Mouse (Mus musculus) CH12.LX (cell line): ENCODE measurements around the gene Rbfox1. TPM values are rescaled to one million over a fixed set of nuclear protein-coding genes. Genes with fewer than 3 reads are reported as not detected.

Experiments
- DNase-seq: peaks from one replicate; pipeline ENCODE4 v3.0.0-alpha.2; 2013; ENCODE audit errors: extremely low read depth
- H3K27ac ChIP-seq: 2 replicates; pipeline ENCODE4 v1.5.1; 2012; ENCODE audit warnings: low read depth, mild to moderate bottlenecking, control low read depth, moderate library complexity; ENCODE audit not compliant: insufficient read depth
- H3K27me3 ChIP-seq: replicated peaks from 2 replicates; pipeline ENCODE3; 2012; ENCODE audit warnings: inconsistent platforms
- H3K36me3 ChIP-seq, 2 experiments: replicated peaks in 1 of 2; 2 replicates each; pipeline versions ENCODE3 to v1.6.1; 2012; ENCODE audit warnings: inconsistent platforms in 1 of 2, low read length in 1 of 2, mild to moderate bottlenecking in 1 of 2, mixed read lengths in 1 of 2, moderate library complexity in 1 of 2; ENCODE audit not compliant: control insufficient read depth in 1 of 2, insufficient read depth in 1 of 2
- H3K4me1 ChIP-seq, 2 experiments: 2 replicates each; pipeline ENCODE4 v1.6.1; 2012; ENCODE audit warnings: inconsistent platforms in 1 of 2, moderate library complexity in 1 of 2; ENCODE audit not compliant: insufficient read depth in 2 of 2, control insufficient read depth in 1 of 2
- H3K4me2 ChIP-seq: 2 replicates; pipeline ENCODE4 v1.6.1; 2012; ENCODE audit warnings: low read depth, mild to moderate bottlenecking, control low read depth; ENCODE audit not compliant: poor library complexity, insufficient read depth, severe bottlenecking
- H3K4me3 ChIP-seq, 3 experiments: fragments of 150-350 bp in 1 of 3; sonication (generic) in 1 of 3; replicated peaks in 1 of 3; 2 replicates each; pipeline versions ENCODE3 to v1.5.1; 2011 to 2012; ENCODE audit warnings: low read depth in 2 of 3, low read length in 2 of 3, mild to moderate bottlenecking in 2 of 3, moderate library complexity in 2 of 3, control low read depth in 1 of 3, improper control_type of control experiment in 1 of 3, inconsistent platforms in 1 of 3, mixed read lengths in 1 of 3; ENCODE audit not compliant: poor library complexity in 1 of 3
- H3K79me2 ChIP-seq: replicated peaks from 2 replicates; pipeline ENCODE4 v1.6.1; 2012; ENCODE audit warnings: mild to moderate bottlenecking, moderate library complexity; ENCODE audit not compliant: control insufficient read depth, poor library complexity, insufficient read depth, severe bottlenecking; ENCODE audit errors: extremely low read depth
- H3K9ac ChIP-seq: 2 replicates; pipeline ENCODE4 v1.6.1; 2012; ENCODE audit warnings: low read depth, mild to moderate bottlenecking, control low read depth, moderate library complexity; ENCODE audit not compliant: insufficient read depth
- H3K9me3 ChIP-seq: replicated peaks from 2 replicates; pipeline ENCODE3; 2012; ENCODE audit warnings: low read length, inconsistent platforms, mixed read lengths
- BHLHE40 ChIP-seq: IDR thresholded peaks from 2 replicates; pipeline ENCODE4 v1.6.1; 2011; ENCODE audit warnings: mild to moderate bottlenecking, low read depth, low read length, improper control_type of control experiment
- CHD1 ChIP-seq: IDR thresholded peaks from 2 replicates; pipeline ENCODE4 v1.6.1; 2012; ENCODE audit warnings: low read depth, low read length, improper control_type of control experiment, inconsistent platforms
- CHD2 ChIP-seq: IDR thresholded peaks from 2 replicates; pipeline ENCODE4 v1.6.1; 2011; ENCODE audit warnings: low read length, improper control_type of control experiment
- E2F4 ChIP-seq: IDR thresholded peaks from 2 replicates; pipeline ENCODE4 v1.6.1; 2011; ENCODE audit warnings: low read depth, low read length, improper control_type of control experiment; ENCODE audit not compliant: insufficient replicate concordance
- ELF1 ChIP-seq: IDR thresholded peaks from 2 replicates; pipeline ENCODE4 v1.6.1; 2014; ENCODE audit warnings: low read depth, mild to moderate bottlenecking, inconsistent platforms, low read length, improper control_type of control experiment
- ETS1 ChIP-seq: conservative IDR thresholded peaks from 2 replicates; pipeline ENCODE4 v1.6.1; 2012; ENCODE audit warnings: low read depth, mild to moderate bottlenecking, inconsistent platforms, low read length, improper control_type of control experiment, moderate library complexity
- HCFC1 ChIP-seq: IDR thresholded peaks from 2 replicates; pipeline ENCODE4 v1.6.1; 2012; ENCODE audit warnings: low read depth, mild to moderate bottlenecking, inconsistent platforms, low read length, improper control_type of control experiment
- IRF4 ChIP-seq: IDR thresholded peaks from 2 replicates; pipeline ENCODE4 v1.6.1; 2014; ENCODE audit warnings: low read depth, mild to moderate bottlenecking, inconsistent platforms, low read length, improper control_type of control experiment
- JUN ChIP-seq: IDR thresholded peaks from 2 replicates; pipeline ENCODE4 v1.6.1; 2011; ENCODE audit warnings: low read depth, mild to moderate bottlenecking, low read length, improper control_type of control experiment, moderate library complexity; ENCODE audit not compliant: insufficient read depth
- KAT2A ChIP-seq: IDR thresholded peaks from 2 replicates; pipeline ENCODE4 v1.6.1; 2012; ENCODE audit warnings: low read length, improper control_type of control experiment, inconsistent platforms; ENCODE audit not compliant: insufficient replicate concordance
- MAX ChIP-seq: IDR thresholded peaks from 2 replicates; pipeline ENCODE4 v1.6.1; 2011; ENCODE audit warnings: low read length, improper control_type of control experiment
- MEF2A ChIP-seq: IDR thresholded peaks from 2 replicates; pipeline ENCODE4 v1.6.1; 2014; ENCODE audit warnings: low read depth, mild to moderate bottlenecking, inconsistent platforms, low read length, improper control_type of control experiment, borderline replicate concordance
- MXI1 ChIP-seq: IDR thresholded peaks from 2 replicates; pipeline ENCODE4 v1.6.1; 2011; ENCODE audit warnings: mild to moderate bottlenecking, low read depth, low read length, improper control_type of control experiment
- SMC3 ChIP-seq: IDR thresholded peaks from 2 replicates; pipeline ENCODE4 v1.6.1; 2011; ENCODE audit warnings: low read depth, low read length, improper control_type of control experiment
- TBP ChIP-seq: conservative IDR thresholded peaks from 2 replicates; pipeline ENCODE4 v1.6.1; 2011; ENCODE audit warnings: low read depth, low read length, improper control_type of control experiment
- TCF12 ChIP-seq: IDR thresholded peaks from 2 replicates; pipeline ENCODE4 v1.6.1; 2014; ENCODE audit warnings: low read depth, mild to moderate bottlenecking, inconsistent platforms, low read length, improper control_type of control experiment
- USF1 ChIP-seq: IDR thresholded peaks from 2 replicates; pipeline ENCODE4 v1.6.1; 2014; ENCODE audit warnings: low read depth, mild to moderate bottlenecking, inconsistent platforms, low read length, improper control_type of control experiment
- USF2 ChIP-seq: conservative IDR thresholded peaks from 2 replicates; pipeline ENCODE4 v1.6.1; 2011; ENCODE audit warnings: low read depth, low read length, improper control_type of control experiment
- ZMIZ1 ChIP-seq: IDR thresholded peaks from 2 replicates; pipeline ENCODE4 v1.6.1; 2012; ENCODE audit warnings: low read depth, mild to moderate bottlenecking, inconsistent platforms, low read length, improper control_type of control experiment
- ZNF384 ChIP-seq: IDR thresholded peaks from 2 replicates; pipeline ENCODE4 v1.6.1; 2012; ENCODE audit warnings: low read depth, low read length, improper control_type of control experiment, inconsistent platforms
- dilution Hi-C: fragments of 300-500 bp; cut with MboI; formaldehyde crosslinking; loops from 2 replicates; pipeline ENCODE4 v1.14.3; 2020; ENCODE audit warnings: low sequenced_read_pairs; ENCODE audit not compliant: extremely low pct_unique_long_range_greater_than_20kb, extremely low pct_ligation_motif_present
- in situ Hi-C: fragments of 300-500 bp; cut with MboI; formaldehyde crosslinking; loops from 3 replicates; pipeline ENCODE4 v1.14.3; 2019; ENCODE audit warnings: low sequenced_read_pairs, low pct_ligation_motif_present, low pct_unique_long_range_greater_than_20kb, mixed read lengths
- polyA plus RNA-seq: library from polyadenylated mRNA; unstranded; fragments of >175 nt; gene quantifications from 2 replicates; pipeline ENCODE4 v1.2.1, GENCODE M21; 2012; ENCODE audit warnings: low read depth; ENCODE audit not compliant: insufficient read length
- total RNA-seq, 2 experiments: library from RNA; depleted of rRNA; stranded (reverse); fragments of 300-350 nt in 1 of 2; fragments of >200 nt in 1 of 2; gene quantifications; 2 replicates each; pipeline ENCODE4 v1.2.3; 2012 to 2014

Rbfox1 gene
- total and polyA plus RNA-seq, 3 experiments, result not detected

GRCm38 (mm10) chr16:7145505-7145904 is 1260.3 kb downstream of the Rbfox1 start:
- DNase-seq, result no peak
- Histone ChIP-seq H3K36me3 (no peaks in the 10 kb centered on the region), H3K4me3 (no peak overlapping the region), H3K27me3 (no peaks in the 10 kb centered on the region), H3K4me2 (no peak overlapping the region), H3K9me3 (peaks cover 81% of the 10 kb centered on the region), H3K27ac (no peak overlapping the region), H3K9ac (no peak overlapping the region), H3K79me2 (no peaks in the 10 kb centered on the region)
- dilution Hi-C loops (no loop called here), in situ Hi-C loops (no loop called here)
- TF ChIP-seq ZMIZ1 (no peak), USF1 (no peak), MAX (no peak), ZNF384 (no peak), USF2 (no peak), JUN (no peak), IRF4 (no peak), SMC3 (no peak), ETS1 (no peak), TCF12 (no peak), ELF1 (no peak)
- TF ChIP-seq, all 38 proteins: peak for 0
- H3K4me1 ChIP-seq, result no peaks in the 10 kb centered on the region

- no peak for TF ChIP-seq HCFC1
- no peak for TF ChIP-seq MEF2A
- TF ChIP-seq ELF1, result no peak
- TF ChIP-seq TBP, result no peak
- TF ChIP-seq BHLHE40, result no peak
- no peak for TF ChIP-seq CHD2
- no peak for TF ChIP-seq MXI1
- no peak for TF ChIP-seq KAT2A
- no peak for TF ChIP-seq ZNF384
- no peak for TF ChIP-seq ETS1
- no peak for TF ChIP-seq CHD1
- no peak for TF ChIP-seq E2F4
- H3K4me1 ChIP-seq, result no peaks in the 10 kb centered on the region
- H3K9me3 ChIP-seq, result peaks cover 77% of the 10 kb centered on the region
- in situ Hi-C loops (no loop called here), dilution Hi-C loops (no loop called here)
- H3K27me3 ChIP-seq, result no peaks in the 10 kb centered on the region
- H3K4me2 ChIP-seq, result no peak overlapping the region
- DNase-seq, result no peak
- H3K79me2 ChIP-seq, result no peaks in the 10 kb centered on the region
- H3K36me3 ChIP-seq, result no peaks in the 10 kb centered on the region
- no peak overlapping the region for H3K27ac ChIP-seq
- no peak overlapping the region for H3K4me3 ChIP-seq
- H3K9ac ChIP-seq, result no peak overlapping the region
Measured at GRCm38 (mm10) chr16:7146454-7146853, 1261.3 kb downstream of the Rbfox1 start.
